Mouse (Mus musculus) stomach, embryonic 15.5 days (tissue): ENCODE measurements around the gene Rffl. TPM values are rescaled to one million over a fixed set of nuclear protein-coding genes. Genes with fewer than 3 reads are reported as not detected.
A peak's percentile ranks its signal among the peaks of the same experiment; 100 is the strongest.

Experiments used
- ATAC-seq: fragments of 200-750 bp; cut with Nextera tagmentation; 2 replicates; pipeline ENCODE4 v1.8.0; 2017; ENCODE audit warnings: low read depth, moderate number of reproducible peaks, moderate TSS enrichment; ENCODE audit not compliant: insufficient read depth, low FRiP score
- H3K27ac ChIP-seq: fragments of 300-500 bp; sonication (generic); 2 replicates; pipeline ENCODE4 v1.5.1; 2015; ENCODE audit warnings: mild to moderate bottlenecking, inconsistent platforms
- H3K27me3 ChIP-seq: fragments of 300-500 bp; sonication (generic); replicated peaks from 2 replicates; pipeline ENCODE4 v1.6.1; 2015; ENCODE audit warnings: inconsistent platforms
- H3K36me3 ChIP-seq: fragments of 300-500 bp; sonication (generic); 2 replicates; pipeline ENCODE4 v1.6.1; 2015; ENCODE audit warnings: inconsistent platforms
- H3K4me1 ChIP-seq: fragments of 300-500 bp; sonication (generic); 2 replicates; pipeline ENCODE4 v1.6.1; 2015; ENCODE audit warnings: inconsistent platforms
- H3K4me2 ChIP-seq: fragments of 300-500 bp; sonication (generic); 2 replicates; pipeline ENCODE4 v1.6.1; 2015; ENCODE audit warnings: mild to moderate bottlenecking, inconsistent platforms
- H3K4me3 ChIP-seq: fragments of 300-500 bp; sonication (generic); replicated peaks from 2 replicates; pipeline ENCODE4 v1.5.1; 2015; ENCODE audit warnings: inconsistent platforms
- H3K9ac ChIP-seq: fragments of 300-500 bp; sonication (generic); 2 replicates; pipeline ENCODE4 v1.6.1; 2015; ENCODE audit warnings: inconsistent platforms
- H3K9me3 ChIP-seq: fragments of 300-500 bp; sonication (generic); 2 replicates; pipeline ENCODE4 v1.6.1; 2016; ENCODE audit warnings: inconsistent platforms
- WGBS: fragments of 180-500 bp; shearing (Covaris S2); methylation state at CpG from one replicate; pipeline ENCODE4 v1.1.7; 2015; 5-methylcytosine and 5-hydroxymethylcytosine counted together
- polyA plus RNA-seq: library from polyadenylated mRNA; unstranded; fragments of >200 nt; fragmentation: Nextera tagmentation; extraction: Ambion mirVana; gene quantifications from 2 replicates; pipeline ENCODE4 v1.2.1, GENCODE M21; 2015

Rffl gene
- polyA plus RNA-seq, 1 experiment from 2014 or later: 17.5 TPM

GRCm38 (mm10) chr11:82855327-82855973, 15.6 kb downstream of the Rffl start:
- Histone ChIP-seq H3K9ac (no peak overlapping the region), H3K27ac (peak overlapping the region; percentile 60; the same call in 1 of the 2 replicates), H3K27me3 (no peaks in the 10 kb centered on the region), H3K4me1 (0 out of 2 replicates have a peak, but pooled peaks cover 5% of the 10 kb centered on the region), H3K9me3 (no peaks in the 10 kb centered on the region), H3K36me3 (no peaks in the 10 kb centered on the region), H3K4me3 (no peak overlapping the region), H3K4me2 (peak overlapping the region; percentile 11; the same call in 1 of the 2 replicates)
- 56% methylated on average over 9 of the region's 9 CpGs for WGBS
- peak; percentile 85 for ATAC-seq

- no peak overlapping the region for H3K27ac ChIP-seq
- H3K4me1 ChIP-seq: 0 out of 2 replicates have a peak, but pooled peaks cover 9% of the 10 kb centered on the region
- no peak overlapping the region for H3K4me2 ChIP-seq
- H3K9ac ChIP-seq: no peak overlapping the region
- H3K4me3 ChIP-seq: no peak overlapping the region
- no peaks in the 10 kb centered on the region for H3K9me3 ChIP-seq
- 83% methylated on average over 6 of the region's 6 CpGs for WGBS
- ATAC-seq: no peak
- H3K36me3 ChIP-seq: no peaks in the 10 kb centered on the region
- no peaks in the 10 kb centered on the region for H3K27me3 ChIP-seq
These were observed 16.9 kb downstream of the Rffl start for GRCm38 (mm10) chr11:82854111-82854510.

- Histone ChIP-seq H3K9ac (no peak overlapping the region), H3K9me3 (no peaks in the 10 kb centered on the region), H3K4me2 (no peak overlapping the region), H3K4me3 (no peak overlapping the region), H3K27ac (no peak overlapping the region), H3K27me3 (no peaks in the 10 kb centered on the region), H3K36me3 (no peaks in the 10 kb centered on the region), H3K4me1 (0 out of 2 replicates have a peak, but pooled peaks cover 9% of the 10 kb centered on the region)
- ATAC-seq: no peak
- 76% methylated on average over 7 of the region's 7 CpGs for WGBS
These were observed 18.1 kb downstream of the Rffl start for GRCm38 (mm10) chr11:82852958-82853357.

- no peak overlapping the region for H3K27ac ChIP-seq
- no peak for ATAC-seq
- 0 out of 2 replicates have a peak, but pooled peaks cover 9% of the 10 kb centered on the region for H3K4me1 ChIP-seq
- no peaks in the 10 kb centered on the region for H3K27me3 ChIP-seq
- H3K9ac ChIP-seq: no peak overlapping the region
- 79% methylated on average over 10 of the region's 10 CpGs for WGBS
- no peaks in the 10 kb centered on the region for H3K9me3 ChIP-seq
- H3K4me3 ChIP-seq: no peak overlapping the region
- no peaks in the 10 kb centered on the region for H3K36me3 ChIP-seq
- H3K4me2 ChIP-seq: no peak overlapping the region
These were observed 18.5 kb downstream of the Rffl start for GRCm38 (mm10) chr11:82852540-82852939.

DNA sequence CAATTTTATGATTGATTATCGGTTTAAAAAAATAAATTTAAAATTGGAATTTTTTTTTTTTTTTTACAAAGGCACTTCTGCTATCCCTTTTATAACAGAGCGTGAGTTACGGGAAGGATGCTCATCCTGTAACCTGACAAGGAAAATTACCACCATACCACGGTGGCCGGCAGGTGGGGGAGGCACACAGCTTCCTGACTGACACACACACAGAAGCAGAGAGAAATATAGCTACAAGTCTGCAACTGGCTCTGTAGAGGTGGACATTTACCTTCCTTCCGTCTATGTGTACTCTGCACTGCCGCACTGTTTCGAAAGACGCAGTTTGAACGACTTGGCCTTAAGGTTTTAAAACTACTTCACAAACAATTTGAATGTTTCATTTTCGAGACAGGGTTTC, 18.9 kb downstream of the Rffl start:
- no peaks in the 10 kb centered on the region for H3K36me3 ChIP-seq
- H3K4me2 ChIP-seq: no peak overlapping the region
- H3K4me3 ChIP-seq: no peak overlapping the region
- 84% methylated on average over 11 of the region's 11 CpGs for WGBS
- ATAC-seq: no peak
- no peaks in the 10 kb centered on the region for H3K27me3 ChIP-seq
- no peaks in the 10 kb centered on the region for H3K9me3 ChIP-seq
- 0 out of 2 replicates have a peak, but pooled peaks cover 9% of the 10 kb centered on the region for H3K4me1 ChIP-seq
- no peak overlapping the region for H3K27ac ChIP-seq
- no peak overlapping the region for H3K9ac ChIP-seq

DNA sequence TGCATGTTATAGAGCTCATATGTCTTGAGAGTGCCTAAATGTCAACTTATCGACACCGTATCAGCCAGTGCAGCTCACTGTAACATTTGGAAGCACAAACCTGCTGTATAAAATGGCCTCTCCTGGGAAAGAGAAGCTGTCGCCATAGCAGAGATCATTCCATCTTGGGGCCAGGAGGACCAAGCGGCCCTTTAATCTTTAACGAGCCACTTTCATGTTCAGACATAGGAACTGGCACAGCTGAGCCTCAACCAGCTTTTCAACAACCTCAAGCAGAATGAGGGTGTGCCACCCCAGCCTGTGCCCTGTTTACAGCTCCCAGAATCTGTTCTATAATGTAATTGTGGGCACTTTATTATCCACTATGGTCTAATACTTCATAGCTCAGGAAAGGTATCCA, 20.8 kb downstream of the Rffl start:
- H3K4me2 ChIP-seq: no peak overlapping the region
- WGBS: 80% methylated on average over 5 of the region's 5 CpGs
- H3K4me3 ChIP-seq: no peak overlapping the region
- H3K27ac ChIP-seq: no peak overlapping the region
- H3K36me3 ChIP-seq: no peaks in the 10 kb centered on the region
- H3K9ac ChIP-seq: no peak overlapping the region
- no peaks in the 10 kb centered on the region for H3K9me3 ChIP-seq
- ATAC-seq: no peak
- H3K4me1 ChIP-seq: peaks cover 10% of the 10 kb centered on the region
- no peaks in the 10 kb centered on the region for H3K27me3 ChIP-seq

DNA sequence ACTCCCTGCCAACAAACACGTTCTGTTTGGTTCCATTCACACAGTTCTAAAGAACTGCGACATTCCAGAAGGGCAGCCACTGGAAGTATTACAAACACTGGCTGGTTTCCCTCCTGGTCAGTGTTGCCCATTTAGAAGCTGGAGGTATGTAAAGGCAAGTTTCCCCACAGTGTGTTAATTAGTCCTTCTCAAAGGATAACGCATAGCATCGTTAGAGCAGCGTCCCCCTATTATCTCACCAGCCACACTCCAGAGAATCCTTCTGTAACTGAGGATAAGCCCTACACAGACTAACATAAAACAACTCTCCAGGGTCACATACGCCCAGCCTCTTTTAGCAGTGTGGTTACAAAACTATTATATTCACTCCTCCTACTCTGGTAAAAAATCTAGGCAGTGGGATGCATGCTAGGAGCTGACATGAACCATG, 23.4 kb downstream of the Rffl start:
- H3K9ac ChIP-seq: no peak overlapping the region
- 51% methylated on average over 6 of the region's 6 CpGs for WGBS
- no peaks in the 10 kb centered on the region for H3K27me3 ChIP-seq
- no peaks in the 10 kb centered on the region for H3K36me3 ChIP-seq
- H3K4me1 ChIP-seq: peaks cover 10% of the 10 kb centered on the region
- H3K27ac ChIP-seq: no peak overlapping the region
- H3K4me3 ChIP-seq: no peak overlapping the region
- no peak overlapping the region for H3K4me2 ChIP-seq
- peak; percentile 84 for ATAC-seq
- no peaks in the 10 kb centered on the region for H3K9me3 ChIP-seq

- WGBS: 77% methylated on average over 3 of the region's 3 CpGs
- no peak for ATAC-seq
- H3K9ac ChIP-seq: no peak overlapping the region
These were observed 24.1 kb downstream of the Rffl start for GRCm38 (mm10) chr11:82846938-82847337.

DNA sequence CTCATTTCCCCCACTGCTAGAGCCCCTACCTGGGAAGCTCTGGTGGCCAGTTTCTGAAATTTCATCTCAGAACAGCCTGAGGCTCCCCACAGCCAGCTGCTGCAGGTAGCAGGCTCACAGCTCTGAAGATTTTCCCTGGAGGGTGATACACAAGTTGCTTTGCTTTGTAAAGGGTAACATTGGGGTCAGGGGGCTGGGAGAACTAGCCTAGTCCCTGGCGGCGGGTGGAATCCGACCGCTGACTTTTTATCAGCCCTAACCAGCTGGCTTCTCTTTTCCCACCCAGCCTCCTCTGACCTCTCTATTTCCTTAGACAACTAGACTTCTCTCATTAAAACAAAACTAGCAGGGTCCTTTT, 25.0 kb downstream of the Rffl start:
- Histone ChIP-seq H3K9ac (no peak overlapping the region), H3K27ac (peak overlapping the region; percentile 71), H3K4me3 (no peak overlapping the region), H3K36me3 (no peaks in the 10 kb centered on the region), H3K27me3 (no peaks in the 10 kb centered on the region), H3K9me3 (no peaks in the 10 kb centered on the region), H3K4me2 (peak overlapping the region; percentile 45), H3K4me1 (peaks cover 10% of the 10 kb centered on the region)
- peak; percentile 79; the same call in 1 of the 2 replicates for ATAC-seq
- WGBS: 26% methylated on average over 4 of the region's 4 CpGs

More at GRCm38 (mm10) chr11:82846938-82847337, 24.1 kb downstream of the Rffl start:
- H3K27me3 ChIP-seq: no peaks in the 10 kb centered on the region
- H3K4me3 ChIP-seq: no peak overlapping the region
- peaks cover 10% of the 10 kb centered on the region for H3K4me1 ChIP-seq
- no peak overlapping the region for H3K27ac ChIP-seq
- no peaks in the 10 kb centered on the region for H3K9me3 ChIP-seq
- H3K36me3 ChIP-seq: no peaks in the 10 kb centered on the region
- H3K4me2 ChIP-seq: no peak overlapping the region

DNA sequence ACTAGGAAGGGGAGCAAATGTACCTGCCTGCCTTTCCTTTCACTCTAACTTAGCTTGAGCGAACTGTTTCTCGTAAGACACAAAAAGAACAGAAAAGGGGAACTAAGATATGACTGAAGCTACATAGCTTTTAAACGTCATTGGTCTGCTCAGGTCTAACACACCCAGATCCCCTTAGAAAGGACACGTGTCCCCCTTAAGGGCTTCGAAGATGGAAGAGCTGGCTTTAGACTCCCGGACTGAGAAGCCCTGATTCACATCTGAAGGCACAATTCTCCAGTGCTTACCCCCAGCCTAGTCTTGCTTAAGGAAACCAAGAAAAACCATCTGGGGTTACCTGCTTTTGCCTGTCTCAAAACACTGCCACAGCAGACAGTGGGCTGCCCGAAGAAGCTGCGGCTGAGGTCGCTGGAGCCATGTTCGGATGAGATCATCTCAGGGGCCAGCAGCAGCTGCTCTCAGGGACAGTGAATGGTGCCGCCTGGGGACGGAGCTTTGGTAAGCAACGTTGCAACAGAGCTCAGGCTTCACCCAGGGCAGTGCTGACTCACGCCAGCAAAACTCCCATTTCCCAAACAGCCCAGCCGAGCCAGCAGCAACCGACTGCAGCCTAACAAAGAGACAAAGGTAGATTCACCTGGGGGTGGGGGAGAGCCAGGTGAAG, 25.5 kb downstream of the Rffl start:
- Histone ChIP-seq H3K27ac (peak overlapping the region; percentile 71), H3K4me1 (peaks cover 10% of the 10 kb centered on the region), H3K4me2 (peak overlapping the region; percentile 45), H3K9ac (no peak overlapping the region), H3K36me3 (no peaks in the 10 kb centered on the region), H3K4me3 (peak overlapping the region; percentile 19; the same call in 1 of the 2 replicates), H3K9me3 (no peaks in the 10 kb centered on the region), H3K27me3 (no peaks in the 10 kb centered on the region)
- 23% methylated on average over 16 of the region's 16 CpGs for WGBS
- peak; percentile 91 for ATAC-seq

DNA sequence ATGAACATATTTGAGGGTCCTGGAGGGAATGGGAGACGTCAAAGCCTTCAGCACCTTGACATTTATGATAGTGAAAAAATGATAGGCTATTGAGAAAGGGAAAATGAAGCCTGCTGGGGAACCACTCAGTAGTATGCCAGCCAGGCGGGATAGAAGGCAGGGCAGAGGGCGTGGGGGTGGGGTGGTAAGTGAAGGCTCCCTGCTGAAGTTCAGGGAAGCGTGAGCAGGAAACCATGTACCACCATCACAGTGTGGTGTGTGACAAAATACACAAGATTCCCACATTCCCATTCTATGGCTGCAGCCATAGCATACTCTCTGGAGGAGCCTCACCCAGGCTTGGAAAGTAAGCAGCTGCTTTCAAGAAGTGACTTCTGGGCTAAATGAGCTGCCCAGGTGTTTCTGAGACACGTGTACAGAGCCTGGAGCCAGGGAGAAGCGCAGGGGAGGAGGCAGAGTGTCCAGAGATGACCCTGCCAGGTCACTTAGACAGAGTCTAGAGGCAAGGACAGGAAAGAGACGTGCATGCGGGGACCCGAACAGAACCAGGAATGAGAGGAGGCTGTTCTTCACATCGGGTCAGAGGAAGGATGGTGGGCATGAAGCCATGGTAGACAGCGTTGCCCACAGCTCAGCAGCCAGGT, 26.1 kb downstream of the Rffl start:
- peak overlapping the region; percentile 45; the same call in 1 of the 2 replicates for H3K4me2 ChIP-seq
- no peaks in the 10 kb centered on the region for H3K36me3 ChIP-seq
- no peaks in the 10 kb centered on the region for H3K9me3 ChIP-seq
- no peak overlapping the region for H3K27ac ChIP-seq
- 64% methylated on average over 11 of the region's 11 CpGs for WGBS
- H3K9ac ChIP-seq: no peak overlapping the region
- H3K4me1 ChIP-seq: peaks cover 4% of the 10 kb centered on the region
- no peak for ATAC-seq
- peak overlapping the region; percentile 19; the same call in 1 of the 2 replicates for H3K4me3 ChIP-seq
- no peaks in the 10 kb centered on the region for H3K27me3 ChIP-seq

GRCm38 (mm10) chr11:82838511-82838910, 32.5 kb downstream of the Rffl start:
- Histone ChIP-seq H3K4me3 (no peak overlapping the region), H3K4me1 (no peaks in the 10 kb centered on the region), H3K4me2 (no peak overlapping the region), H3K9ac (no peak overlapping the region), H3K27ac (no peak overlapping the region), H3K9me3 (no peaks in the 10 kb centered on the region), H3K27me3 (no peaks in the 10 kb centered on the region), H3K36me3 (no peaks in the 10 kb centered on the region)
- 55% methylated on average over 5 of the region's 5 CpGs for WGBS
- ATAC-seq: no peak
